Mouse (Mus musculus) gastrocnemius, adult 2 months (tissue): Measurements from ENCODE around the gene Fbxw4. TPM values are rescaled to one million over a fixed set of nuclear protein-coding genes. Genes with fewer than 3 reads are reported as not detected.

Source experiments
- DNase-seq: peaks from one replicate; pipeline ENCODE4 v3.0.0; 2022
- H3K27ac ChIP-seq: fragments of 200-600 bp; 2 replicates; pipeline ENCODE4 v1.8.1; 2022; ENCODE audit warnings: mild to moderate bottlenecking
- H3K4me3 ChIP-seq: fragments of 200-600 bp; 2 replicates; pipeline ENCODE4 v1.8.1; 2022; ENCODE audit warnings: mild to moderate bottlenecking, moderate library complexity
- CTCF ChIP-seq: fragments of 200-600 bp; IDR thresholded peaks from 2 replicates; pipeline ENCODE4 v1.8.1; 2022; ENCODE audit warnings: antibody characterized with exemption, mild to moderate bottlenecking, moderate library complexity
- intact Hi-C: fragments of 180-260 bp; cut with DNase I; formaldehyde crosslinking; loops from one replicate; pipeline ENCODE4 v1.15.1; 2025
- total RNA-seq, 2 experiments: library from RNA; stranded (reverse); gene quantifications; 2 replicates each; pipeline ENCODE4 v1.2.3; 2021

Gene Fbxw4
- total RNA-seq, 2 experiments from 2014 or later = 29.0 to 30.8 TPM

GRCm38 (mm10) chr19:45597106-45597505 is 63.0 kb downstream of the Fbxw4 start:
- no peak overlapping the region for H3K4me3 ChIP-seq
- no peak overlapping the region for H3K27ac ChIP-seq
- TF ChIP-seq CTCF = no peak
- DNase-seq = no peak
- intact Hi-C loops = no loop called here

GRCm38 (mm10) chr19:45596434-45596833 is 63.7 kb downstream of the Fbxw4 start:
- DNase-seq = no peak
- intact Hi-C loops = no loop called here

GRCm38 (mm10) chr19:45596019-45596418 is 64.1 kb downstream of the Fbxw4 start:
- Histone ChIP-seq H3K27ac (no peak overlapping the region), H3K4me3 (no peak overlapping the region)
- TF ChIP-seq CTCF = no peak
- DNase-seq = peak; percentile 77
- intact Hi-C loops = no loop called here

More at GRCm38 (mm10) chr19:45596434-45596833, 63.7 kb downstream of the Fbxw4 start:
- H3K27ac ChIP-seq = no peak overlapping the region
- TF ChIP-seq CTCF = no peak
- no peak overlapping the region for H3K4me3 ChIP-seq

- DNase-seq = no peak
- TF ChIP-seq CTCF = no peak
- intact Hi-C loops = no loop called here
- no peak overlapping the region for H3K4me3 ChIP-seq
- no peak overlapping the region for H3K27ac ChIP-seq
Measured at GRCm38 (mm10) chr19:45595481-45595880, 64.6 kb downstream of the Fbxw4 start.

- Histone ChIP-seq H3K4me3 (no peak overlapping the region), H3K27ac (no peak overlapping the region)
- intact Hi-C loops = no loop called here
- TF ChIP-seq CTCF = no peak
- no peak for DNase-seq
Measured at GRCm38 (mm10) chr19:45594079-45594478, 66.0 kb downstream of the Fbxw4 start.

GRCm38 (mm10) chr19:45592916-45593315 is 67.2 kb downstream of the Fbxw4 start:
- H3K27ac ChIP-seq = no peak overlapping the region
- intact Hi-C loops = no loop called here
- H3K4me3 ChIP-seq = no peak overlapping the region
- no peak for DNase-seq
- TF ChIP-seq CTCF = no peak

GRCm38 (mm10) chr19:45591704-45592103 is 68.4 kb downstream of the Fbxw4 start:
- peak overlapping the region; percentile 23; the same call in 1 of the 2 replicates for H3K4me3 ChIP-seq
- intact Hi-C loops = no loop called here
- TF ChIP-seq CTCF = no peak
- DNase-seq = peak; percentile 53
- H3K27ac ChIP-seq = peak overlapping the region; percentile 38

- no peak for DNase-seq
- H3K27ac ChIP-seq = no peak overlapping the region
- no peak for TF ChIP-seq CTCF
- intact Hi-C loops = no loop called here
- no peak overlapping the region for H3K4me3 ChIP-seq
Measured at GRCm38 (mm10) chr19:45589761-45590160, 70.4 kb downstream of the Fbxw4 start.

GRCm38 (mm10) chr19:45587509-45588292 is 72.4 kb downstream of the Fbxw4 start:
- Histone ChIP-seq H3K27ac (no peak overlapping the region), H3K4me3 (no peak overlapping the region)
- intact Hi-C loops = no loop called here
- peak; percentile 75 for DNase-seq
- TF ChIP-seq CTCF = no peak

GRCm38 (mm10) chr19:45586850-45587249 is 73.3 kb downstream of the Fbxw4 start:
- intact Hi-C loops = no loop called here
- no peak for DNase-seq
- no peak for TF ChIP-seq CTCF

GRCm38 (mm10) chr19:45584856-45585620 is 75.1 kb downstream of the Fbxw4 start:
- Histone ChIP-seq H3K4me3 (no peak overlapping the region), H3K27ac (no peak overlapping the region)
- DNase-seq = no peak
- TF ChIP-seq CTCF = no peak
- intact Hi-C loops = no loop called here

More at GRCm38 (mm10) chr19:45586850-45587249, 73.3 kb downstream of the Fbxw4 start:
- Histone ChIP-seq H3K4me3 (no peak overlapping the region), H3K27ac (no peak overlapping the region)

- Histone ChIP-seq H3K27ac (no peak overlapping the region), H3K4me3 (no peak overlapping the region)
- no peak for TF ChIP-seq CTCF
- intact Hi-C loops = no loop called here
- DNase-seq = no peak
Measured at GRCm38 (mm10) chr19:45583136-45583535, 77.0 kb downstream of the Fbxw4 start.

- TF ChIP-seq CTCF = no peak
- intact Hi-C loops = no loop called here
- DNase-seq = no peak
Measured at GRCm38 (mm10) chr19:45582161-45582560, 78.0 kb downstream of the Fbxw4 start.

More at GRCm38 (mm10) chr19:45582161-45582560, 78.0 kb downstream of the Fbxw4 start:
- H3K27ac ChIP-seq = no peak overlapping the region
- H3K4me3 ChIP-seq = no peak overlapping the region
